Comparison of ENCODE assay signal across 11 mouse cellular contexts in the genomic region with DNA sequence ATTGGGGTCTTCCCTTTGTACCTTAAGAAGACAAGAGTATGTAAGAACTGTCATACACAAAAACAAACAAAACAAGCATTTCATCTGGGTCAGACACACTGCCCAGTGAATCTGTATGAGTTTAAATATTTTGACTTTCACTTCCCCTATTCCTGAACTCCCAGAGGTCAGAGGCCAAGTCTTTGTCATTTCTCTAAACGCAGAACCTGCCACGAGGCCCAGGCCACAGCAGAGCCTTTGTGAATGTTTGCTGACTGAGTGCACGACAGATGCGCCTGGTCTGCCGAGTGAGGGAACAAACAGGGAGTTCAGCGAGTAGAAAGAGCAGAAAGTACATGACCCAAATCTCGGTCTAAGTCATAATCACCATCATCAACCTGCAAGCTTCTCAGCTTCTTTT. TPM values are rescaled to one million over a fixed set of nuclear protein-coding genes. Genes with fewer than 3 reads are reported as not detected.
DNase-seq lines count a peak whose midpoint lies in the region; ATAC-seq lines count a peak whose summit lies in the region.
"Had no signal": no experiment of that assay in that cellular context is flagged by ENCODE, and none has a peak within 500 bp of the region (broad histone marks: within the 10 kb centered on the region; RNA-seq: fewer than 3 reads in every experiment).

No protein-coding gene starts in this region.

- H3K4me2 ChIP-seq in liver, embryonic 11.5 days = no peak overlapping the region
- 0 out of 2 replicates have a peak overlapping the region, but pooled peaks have one; percentile 13 for H3K4me2 ChIP-seq in hindbrain, embryonic 14.5 days (replicated peaks)

- ATAC-seq in liver, embryonic 11.5 days (replicated peaks; ENCODE audit: low FRiP score) = no peak
- no peak for ATAC-seq in hindbrain, embryonic 14.5 days (ENCODE audit: low FRiP score)
- peak; percentile 73 for ATAC-seq in megakaryocyte, adult 5-6 weeks (ENCODE audit: poor library complexity, severe bottlenecking)
- ATAC-seq: Patski had no signal

- H3K4me1 ChIP-seq in liver, embryonic 11.5 days (replicated peaks; ENCODE audit: control insufficient read depth, insufficient read depth, low read length) = peaks cover 55% of the 10 kb centered on the region
- H3K4me1 ChIP-seq in hindbrain, embryonic 14.5 days (replicated peaks; ENCODE audit: control insufficient read depth, insufficient read depth, low read length) = peaks cover 51% of the 10 kb centered on the region

- H3K27ac ChIP-seq in liver, embryonic 11.5 days (ENCODE audit: low read depth, low read length) = no peak overlapping the region; the same call in 1 of the 2 replicates
- H3K27ac ChIP-seq in hindbrain, embryonic 14.5 days = no peak overlapping the region

- no peak overlapping the region for H3K9ac ChIP-seq in liver, embryonic 11.5 days (ENCODE audit: low read depth, low read length)
- H3K9ac ChIP-seq in hindbrain, embryonic 14.5 days = no peak overlapping the region

- peaks cover 4% of the 10 kb centered on the region; the same call in 1 of the 2 replicates for H3K36me3 ChIP-seq in liver, embryonic 11.5 days (ENCODE audit: control insufficient read depth, insufficient read depth, low read length)
- no peaks in the 10 kb centered on the region for H3K36me3 ChIP-seq in hindbrain, embryonic 14.5 days (replicated peaks; ENCODE audit: control insufficient read depth, insufficient read depth)

- no peaks in the 10 kb centered on the region for H3K9me3 ChIP-seq in liver, embryonic 11.5 days (ENCODE audit: control insufficient read depth, low read length)
- H3K9me3 ChIP-seq in hindbrain, embryonic 14.5 days (ENCODE audit: control insufficient read depth, low read length) = no peaks in the 10 kb centered on the region

- DNase-seq in liver = peak; percentile 49
- no peak for DNase-seq in liver, embryonic 11.5 days (ENCODE audit: low spot score)
- no peak for DNase-seq in hindbrain, embryonic 14.5 days (ENCODE audit: low spot score)
- peak; percentile 34 for DNase-seq in retina, postnatal 1 day
- no peak for DNase-seq in left cerebral cortex, postnatal 10 days (ENCODE audit: extremely low spot score in 1 of 2, low spot score in 2 of 2)
- no peak for DNase-seq in left cerebral cortex, adult 11 months (ENCODE audit: low spot score)
- no peak for DNase-seq in urinary bladder, adult 2 months (ENCODE audit: low spot score)
- DNase-seq: cerebellum, adult 9-11 months; kidney, adult 18-20 months had no signal

- H3K4me3 ChIP-seq in liver, embryonic 11.5 days (ENCODE audit: low read depth, low read length) = no peak overlapping the region
- no peak overlapping the region for H3K4me3 ChIP-seq in hindbrain, embryonic 14.5 days (replicated peaks; ENCODE audit: low read length)

- intact Hi-C loops in left cerebral cortex, postnatal 10 days (cut with DNase I) = loop anchor here (10.0 kb wide), 1 partner anchor 106 kb away; no protein-coding TSS in a partner anchor

- H3K27me3 ChIP-seq in liver, embryonic 11.5 days (replicated peaks; ENCODE audit: control insufficient read depth, insufficient read depth, low read length) = no peaks in the 10 kb centered on the region
- no peaks in the 10 kb centered on the region for H3K27me3 ChIP-seq in hindbrain, embryonic 14.5 days (ENCODE audit: control insufficient read depth, insufficient read depth, low read length)
- H3K27me3 ChIP-seq: Patski had no signal

- WGBS in liver, embryonic 11.5 days = 42% methylated on average over 7 of the region's 7 CpGs
- 12% methylated on average over 7 of the region's 7 CpGs for WGBS in hindbrain, embryonic 14.5 days

RNA-seq across cellular contexts. Expression of a gene that starts 4.2 kb away (rescaled TPM):
- 11.5 and 12.0 TPM in 2 replicates for polyA plus RNA-seq in liver, embryonic 11.5 days (2014; fragmentation: Nextera tagmentation; extraction: Ambion mirVana)
- polyA plus RNA-seq in hindbrain, embryonic 14.5 days (2014; fragmentation: Nextera tagmentation; extraction: Ambion mirVana) = 1.6 and 2.2 TPM in 2 replicates
- total RNA-seq in megakaryocyte, adult 5-6 weeks (2015) = 22.3 and 25.1 TPM in 2 replicates
- 33.0 and 43.3 TPM in 2 replicates for total RNA-seq in megakaryocyte, adult 5-6 weeks (2017)
- total RNA-seq in left cerebral cortex, postnatal 10 days (2021) = 1 to 10 TPM; 2.1 to 2.9 TPM
- 5.1 and 5.2 TPM in 2 replicates for polyA plus RNA-seq in urinary bladder, adult 2 months (2012; rRNA removed)

RNA-seq across cellular contexts. Expression of a gene that starts 4.9 kb away (rescaled TPM):
- 21.4 and 27.4 TPM in 2 replicates for polyA plus RNA-seq in liver, embryonic 11.5 days (2014; fragmentation: Nextera tagmentation; extraction: Ambion mirVana)
- polyA plus RNA-seq in hindbrain, embryonic 14.5 days (2014; fragmentation: Nextera tagmentation; extraction: Ambion mirVana) = 33.8 and 36.9 TPM in 2 replicates
- total RNA-seq in megakaryocyte, adult 5-6 weeks (2015) = 54.5 and 60.9 TPM in 2 replicates
- 9.5 and 21.8 TPM in 2 replicates for total RNA-seq in megakaryocyte, adult 5-6 weeks (2017)
- 10 to 100 TPM; 44.6 to 45.9 TPM for total RNA-seq in left cerebral cortex, postnatal 10 days (2021)
- polyA plus RNA-seq in urinary bladder, adult 2 months (2012; rRNA removed) = 4.5 and 8.6 TPM in 2 replicates

Comparison
In these comparisons a context has a peak if more than half of its experiments do, and no peak if none do; other contexts are left out.
1. DNase-seq: peak in liver (single experiment) and retina, postnatal 1 day (single experiment); none in liver, embryonic 11.5 days (single experiment), hindbrain, embryonic 14.5 days (single experiment), left cerebral cortex, postnatal 10 days (0 of 2), left cerebral cortex, adult 11 months (single experiment) and urinary bladder, adult 2 months (single experiment).